Mouse (Mus musculus): ENCODE data around the gene Nodal. TPM values are rescaled to one million over a fixed set of nuclear protein-coding genes. Genes with fewer than 3 reads are reported as not detected.

The Nodal gene
- 0.15 and 0.16 TPM in 2 replicates for polyA plus RNA-seq (2015; fragmentation: Nextera tagmentation; extraction: Ambion mirVana)

DNA sequence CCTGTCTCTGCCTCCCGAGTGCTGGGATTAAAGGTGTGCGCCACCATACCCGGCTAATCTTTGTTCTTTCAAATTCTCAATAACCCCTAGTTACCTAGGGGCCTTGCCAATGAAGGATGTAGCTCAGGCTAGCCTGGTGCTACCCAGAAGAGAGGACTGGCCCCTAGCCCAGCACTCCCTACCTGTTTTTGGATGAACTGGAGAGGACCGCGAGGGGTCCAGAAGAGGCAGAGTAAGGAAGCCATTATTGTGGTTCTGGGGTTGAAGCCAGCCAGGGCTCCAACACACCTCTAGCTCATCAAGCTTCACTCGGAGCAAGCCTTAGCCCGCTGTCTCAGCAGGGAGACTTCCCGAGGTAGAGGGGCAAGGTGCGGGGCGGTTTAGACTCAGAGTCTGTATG is at the start of gene Nodal:
Nodal (plus strand) TSS at position 301 of the 400 bp plus-strand sequence.
- Histone ChIP-seq H3K4me2 (ENCODE audit: low read depth, low read length) (peak within 1 kb of the TSS; percentile 91), H3K9me3 (ENCODE audit: control insufficient read depth, low read length) (no peaks in the 10 kb centered on the region), H3K4me1 (ENCODE audit: control insufficient read depth, insufficient read depth, low read length) (peaks cover 19% of the 10 kb centered on the region), H3K27me3 (replicated peaks; ENCODE audit: control insufficient read depth, insufficient read depth, low read length) (peaks cover 35% of the 10 kb centered on the region), H3K27ac (ENCODE audit: low read length) (no peak within 1 kb of the TSS), H3K36me3 (ENCODE audit: control insufficient read depth, insufficient read depth, low read length) (no peaks in the 10 kb centered on the region), H3K9ac (ENCODE audit: low read depth, low read length) (peak within 1 kb of the TSS; percentile 65), H3K4me3 (ENCODE audit: low read length) (peak within 1 kb of the TSS; percentile 52)
- no peak for ATAC-seq
- whole genome bisulfite sequencing: 31% methylated on average over 10 of the region's 10 CpGs

DNA sequence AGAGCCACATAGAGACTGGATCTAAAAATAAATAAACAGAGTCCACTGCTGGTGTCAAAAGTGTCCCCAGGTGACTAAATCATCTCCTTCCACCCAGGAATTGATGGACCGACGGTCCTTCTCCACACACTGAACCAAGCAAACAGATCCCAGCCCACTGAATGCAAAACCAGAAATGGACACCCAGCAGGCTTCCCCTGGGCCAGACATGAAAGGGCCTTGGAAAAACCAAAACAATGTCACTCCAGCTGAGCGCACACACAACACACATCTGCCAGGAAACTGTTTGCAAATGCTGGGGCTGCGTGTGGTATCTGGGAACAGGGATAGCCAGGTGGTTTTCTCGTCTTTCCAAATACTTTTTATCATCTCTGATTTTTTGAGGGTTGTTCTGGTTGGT is 48.0 kb upstream of the Nodal start:
- no peaks in the 10 kb centered on the region for H3K27me3 ChIP-seq (replicated peaks; ENCODE audit: control insufficient read depth, insufficient read depth, low read length)
- H3K27ac ChIP-seq (ENCODE audit: low read length): 0 out of 2 replicates have a peak overlapping the region, but pooled peaks have one; percentile 19
- H3K36me3 ChIP-seq (ENCODE audit: control insufficient read depth, insufficient read depth, low read length): no peaks in the 10 kb centered on the region
- WGBS: 57% methylated on average over 5 of the region's 5 CpGs
- ATAC-seq: no peak
- no peaks in the 10 kb centered on the region for H3K9me3 ChIP-seq (ENCODE audit: control insufficient read depth, low read length)
- H3K4me1 ChIP-seq (ENCODE audit: control insufficient read depth, insufficient read depth, low read length): peaks cover 19% of the 10 kb centered on the region
- no peak overlapping the region for H3K9ac ChIP-seq (ENCODE audit: low read depth, low read length)
- H3K4me3 ChIP-seq (ENCODE audit: low read length): no peak overlapping the region
- H3K4me2 ChIP-seq (ENCODE audit: low read depth, low read length): no peak overlapping the region

DNA sequence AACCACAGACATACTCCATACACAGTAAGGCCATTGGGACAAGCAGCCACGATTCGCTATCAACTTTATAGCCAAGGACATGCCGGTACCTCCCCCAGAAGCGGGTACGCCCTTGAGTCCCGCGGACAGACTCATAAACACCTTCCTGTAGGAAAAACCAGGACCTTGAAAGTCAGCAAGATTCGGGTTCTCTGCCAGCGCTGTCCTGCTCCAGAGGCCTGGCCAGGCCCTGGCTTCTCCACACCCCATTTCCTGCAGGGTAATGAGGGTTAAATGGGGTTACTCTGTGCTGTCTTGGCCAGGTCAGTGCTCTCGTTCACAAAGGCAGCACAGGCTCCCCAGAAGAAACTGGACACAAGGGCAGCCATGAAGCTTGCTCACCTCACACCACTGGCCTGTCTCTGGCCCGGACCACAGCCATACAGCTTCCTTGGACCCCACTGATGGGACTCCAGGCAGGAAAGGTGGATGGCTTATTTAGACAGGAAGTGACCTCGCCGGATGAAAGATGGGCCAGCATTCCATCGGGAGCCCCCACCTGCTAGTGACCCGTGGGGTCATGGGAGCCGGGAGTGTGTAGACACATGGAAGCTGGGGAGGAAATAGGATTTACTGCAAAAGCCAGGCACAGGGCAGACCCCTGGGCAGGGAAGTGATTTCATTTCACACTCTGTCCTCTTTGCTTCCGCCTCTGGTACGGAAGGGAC is 47.3 kb upstream of the Nodal start:
- Histone ChIP-seq H3K4me2 (ENCODE audit: low read depth, low read length) (no peak overlapping the region), H3K4me1 (ENCODE audit: control insufficient read depth, insufficient read depth, low read length) (peaks cover 19% of the 10 kb centered on the region), H3K9me3 (ENCODE audit: control insufficient read depth, low read length) (no peaks in the 10 kb centered on the region), H3K27ac (ENCODE audit: low read length) (peak overlapping the region; percentile 12; the same call in 1 of the 2 replicates), H3K36me3 (ENCODE audit: control insufficient read depth, insufficient read depth, low read length) (no peaks in the 10 kb centered on the region), H3K27me3 (replicated peaks; ENCODE audit: control insufficient read depth, insufficient read depth, low read length) (no peaks in the 10 kb centered on the region), H3K4me3 (ENCODE audit: low read length) (no peak overlapping the region), H3K9ac (ENCODE audit: low read depth, low read length) (no peak overlapping the region)
- WGBS: 48% methylated on average over 18 of the region's 18 CpGs
- peak; percentile 47 for ATAC-seq

DNA sequence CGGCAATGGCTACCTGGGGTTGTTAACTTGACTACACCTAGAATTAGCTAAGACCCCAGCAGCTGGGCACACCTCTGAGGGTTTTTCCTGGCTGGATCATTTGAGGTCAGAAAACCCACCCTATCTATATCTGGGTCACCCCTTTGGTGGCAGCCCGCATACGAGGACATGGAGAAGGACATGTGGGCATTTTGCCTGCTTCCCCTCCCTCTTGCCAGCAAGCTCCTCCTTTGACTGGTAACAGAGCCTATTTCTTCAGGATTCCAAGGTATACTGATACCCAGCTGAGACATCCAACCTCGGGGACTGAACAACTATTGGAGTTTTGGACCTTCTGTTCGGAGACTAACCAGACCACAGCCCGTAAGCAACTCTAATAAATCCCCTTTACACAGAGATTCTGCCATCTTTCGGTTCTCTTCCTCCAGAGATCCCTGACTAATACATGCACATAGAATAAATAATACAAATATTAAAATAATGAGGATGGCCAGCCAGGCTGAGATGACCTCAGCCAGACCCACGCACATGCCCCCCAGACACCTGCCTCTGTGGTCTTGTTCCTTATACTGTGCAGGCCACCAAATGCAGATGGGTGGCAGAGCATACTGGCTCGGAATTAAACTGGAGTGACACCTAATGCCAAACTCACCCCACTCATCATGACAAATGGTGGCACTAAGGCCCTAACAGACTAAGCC is 45.7 kb upstream of the Nodal start:
- 78% methylated on average over 9 of the region's 9 CpGs for WGBS
- H3K9ac ChIP-seq (ENCODE audit: low read depth, low read length): no peak overlapping the region
- no peak overlapping the region for H3K4me3 ChIP-seq (ENCODE audit: low read length)
- no peaks in the 10 kb centered on the region for H3K27me3 ChIP-seq (replicated peaks; ENCODE audit: control insufficient read depth, insufficient read depth, low read length)
- no peak for ATAC-seq
- H3K27ac ChIP-seq (ENCODE audit: low read length): no peak overlapping the region
- no peaks in the 10 kb centered on the region for H3K36me3 ChIP-seq (ENCODE audit: control insufficient read depth, insufficient read depth, low read length)
- H3K4me1 ChIP-seq (ENCODE audit: control insufficient read depth, insufficient read depth, low read length): peaks cover 19% of the 10 kb centered on the region
- H3K4me2 ChIP-seq (ENCODE audit: low read depth, low read length): no peak overlapping the region
- H3K9me3 ChIP-seq (ENCODE audit: control insufficient read depth, low read length): no peaks in the 10 kb centered on the region

DNA sequence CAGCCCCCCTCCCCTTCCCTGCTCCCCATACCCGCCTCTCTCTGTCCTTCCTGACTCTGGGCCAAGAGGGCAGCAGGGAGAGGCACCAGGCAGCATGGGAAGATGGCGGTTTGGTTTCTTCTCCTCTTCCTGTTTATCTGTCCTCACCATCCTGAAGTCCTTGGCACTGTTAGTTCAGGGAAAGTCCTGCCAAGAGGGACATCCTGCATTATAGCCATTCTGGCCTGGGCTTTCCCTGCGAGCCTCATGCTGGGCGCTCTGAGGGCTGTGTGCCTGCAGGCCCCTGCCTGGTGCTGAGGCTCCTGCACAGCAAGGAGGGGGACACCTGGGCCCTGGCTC is 45.2 kb upstream of the Nodal start:
- H3K27me3 ChIP-seq (replicated peaks; ENCODE audit: control insufficient read depth, insufficient read depth, low read length): no peaks in the 10 kb centered on the region
- H3K9ac ChIP-seq (ENCODE audit: low read depth, low read length): no peak overlapping the region
- H3K36me3 ChIP-seq (ENCODE audit: control insufficient read depth, insufficient read depth, low read length): no peaks in the 10 kb centered on the region
- H3K4me2 ChIP-seq (ENCODE audit: low read depth, low read length): no peak overlapping the region
- H3K4me3 ChIP-seq (ENCODE audit: low read length): no peak overlapping the region
- H3K9me3 ChIP-seq (ENCODE audit: control insufficient read depth, low read length): no peaks in the 10 kb centered on the region
- H3K27ac ChIP-seq (ENCODE audit: low read length): no peak overlapping the region
- peaks cover 19% of the 10 kb centered on the region for H3K4me1 ChIP-seq (ENCODE audit: control insufficient read depth, insufficient read depth, low read length)
- 64% methylated on average over 4 of the region's 4 CpGs for WGBS
- ATAC-seq: no peak

DNA sequence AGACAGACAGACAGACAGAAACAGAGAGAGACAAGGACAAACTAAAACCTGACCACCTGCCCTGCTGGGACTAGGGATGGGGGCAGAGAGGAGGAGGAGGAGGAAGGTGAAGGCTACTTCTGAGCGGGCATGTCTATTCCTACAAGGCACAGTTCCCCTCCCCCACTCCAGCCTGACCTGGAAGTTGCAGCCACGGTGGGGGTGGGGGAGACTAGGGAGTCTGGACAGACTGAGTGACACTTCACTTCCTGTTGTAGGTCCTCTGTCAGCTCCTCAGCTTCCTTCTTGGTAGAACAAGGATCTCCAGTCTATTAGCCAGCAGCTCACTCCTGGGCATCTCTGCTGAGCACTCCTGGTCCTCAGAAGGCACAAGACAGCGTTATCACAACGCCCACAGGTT is 43.7 kb upstream of the Nodal start:
- Histone ChIP-seq H3K4me2 (ENCODE audit: low read depth, low read length) (no peak overlapping the region), H3K27ac (ENCODE audit: low read length) (no peak overlapping the region), H3K9me3 (ENCODE audit: control insufficient read depth, low read length) (no peaks in the 10 kb centered on the region), H3K9ac (ENCODE audit: low read depth, low read length) (no peak overlapping the region), H3K27me3 (replicated peaks; ENCODE audit: control insufficient read depth, insufficient read depth, low read length) (no peaks in the 10 kb centered on the region), H3K36me3 (ENCODE audit: control insufficient read depth, insufficient read depth, low read length) (no peaks in the 10 kb centered on the region), H3K4me1 (ENCODE audit: control insufficient read depth, insufficient read depth, low read length) (peaks cover 19% of the 10 kb centered on the region), H3K4me3 (ENCODE audit: low read length) (no peak overlapping the region)
- WGBS: 40% methylated on average over 4 of the region's 4 CpGs
- peak; percentile 42; the same call in 1 of the 2 replicates for ATAC-seq

DNA sequence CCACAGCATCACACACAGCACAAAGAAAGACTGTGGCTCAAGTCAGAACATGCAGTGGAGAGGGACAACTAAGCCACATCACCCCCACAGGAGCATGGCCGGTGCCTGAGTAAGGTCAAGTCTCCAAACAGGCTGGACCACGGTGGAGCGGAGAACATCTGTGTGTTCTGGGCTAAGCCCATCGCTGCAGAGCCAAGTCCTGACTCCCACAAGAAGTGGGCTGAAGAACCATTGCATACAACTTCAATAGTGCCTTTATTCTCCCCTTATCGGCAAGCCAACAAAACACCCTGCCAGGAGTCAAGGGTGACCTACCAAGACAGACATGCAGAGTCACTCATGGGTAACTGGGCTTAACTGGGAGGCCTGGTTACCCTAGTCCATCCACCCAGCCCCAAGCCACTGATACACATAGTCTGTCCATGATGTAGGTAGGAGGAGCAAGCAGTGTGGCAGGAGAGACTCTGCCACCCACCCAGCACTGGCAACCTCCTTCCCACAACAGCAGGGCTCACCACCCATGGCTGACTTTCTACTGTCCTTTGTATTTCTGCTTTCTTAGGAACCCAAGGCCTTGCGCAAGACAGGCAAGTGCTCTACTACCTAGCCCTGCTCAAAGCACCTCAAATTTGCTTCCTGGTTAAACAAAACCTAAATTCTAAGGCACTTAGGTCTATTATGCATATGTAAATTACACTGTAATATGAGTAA is 42.8 kb upstream of the Nodal start:
- WGBS: 78% methylated on average over 6 of the region's 6 CpGs
- H3K4me2 ChIP-seq (ENCODE audit: low read depth, low read length): no peak overlapping the region
- H3K9me3 ChIP-seq (ENCODE audit: control insufficient read depth, low read length): no peaks in the 10 kb centered on the region
- H3K9ac ChIP-seq (ENCODE audit: low read depth, low read length): no peak overlapping the region
- ATAC-seq: no peak
- no peak overlapping the region for H3K27ac ChIP-seq (ENCODE audit: low read length)
- no peak overlapping the region for H3K4me3 ChIP-seq (ENCODE audit: low read length)
- H3K36me3 ChIP-seq (ENCODE audit: control insufficient read depth, insufficient read depth, low read length): no peaks in the 10 kb centered on the region
- H3K4me1 ChIP-seq (ENCODE audit: control insufficient read depth, insufficient read depth, low read length): peaks cover 21% of the 10 kb centered on the region
- H3K27me3 ChIP-seq (replicated peaks; ENCODE audit: control insufficient read depth, insufficient read depth, low read length): no peaks in the 10 kb centered on the region

- H3K27ac ChIP-seq (ENCODE audit: low read length): no peak overlapping the region
- ATAC-seq: no peak
Observed at GRCm38 (mm10) chr10:61378050-61378449, 39.7 kb upstream of the Nodal start.

GRCm38 (mm10) chr10:61378698-61379097 is 39.1 kb upstream of the Nodal start:
- Histone ChIP-seq H3K4me1 (ENCODE audit: control insufficient read depth, insufficient read depth, low read length) (peaks cover 26% of the 10 kb centered on the region), H3K27me3 (replicated peaks; ENCODE audit: control insufficient read depth, insufficient read depth, low read length) (no peaks in the 10 kb centered on the region), H3K4me2 (ENCODE audit: low read depth, low read length) (no peak overlapping the region), H3K9me3 (ENCODE audit: control insufficient read depth, low read length) (no peaks in the 10 kb centered on the region), H3K27ac (ENCODE audit: low read length) (no peak overlapping the region), H3K9ac (ENCODE audit: low read depth, low read length) (no peak overlapping the region), H3K4me3 (ENCODE audit: low read length) (no peak overlapping the region), H3K36me3 (ENCODE audit: control insufficient read depth, insufficient read depth, low read length) (no peaks in the 10 kb centered on the region)
- no peak for ATAC-seq
- WGBS: 82% methylated on average over 5 of the region's 5 CpGs

More at GRCm38 (mm10) chr10:61378050-61378449, 39.7 kb upstream of the Nodal start:
- no peaks in the 10 kb centered on the region for H3K27me3 ChIP-seq (replicated peaks; ENCODE audit: control insufficient read depth, insufficient read depth, low read length)
- H3K4me2 ChIP-seq (ENCODE audit: low read depth, low read length): no peak overlapping the region
- 90% methylated on average over 5 of the region's 5 CpGs for WGBS
- H3K4me3 ChIP-seq (ENCODE audit: low read length): no peak overlapping the region
- peaks cover 29% of the 10 kb centered on the region for H3K4me1 ChIP-seq (ENCODE audit: control insufficient read depth, insufficient read depth, low read length)
- H3K9ac ChIP-seq (ENCODE audit: low read depth, low read length): no peak overlapping the region
- H3K36me3 ChIP-seq (ENCODE audit: control insufficient read depth, insufficient read depth, low read length): no peaks in the 10 kb centered on the region
- no peaks in the 10 kb centered on the region for H3K9me3 ChIP-seq (ENCODE audit: control insufficient read depth, low read length)

Data from intestine, embryonic 16.5 days (tissue).